In the genomic region with DNA sequence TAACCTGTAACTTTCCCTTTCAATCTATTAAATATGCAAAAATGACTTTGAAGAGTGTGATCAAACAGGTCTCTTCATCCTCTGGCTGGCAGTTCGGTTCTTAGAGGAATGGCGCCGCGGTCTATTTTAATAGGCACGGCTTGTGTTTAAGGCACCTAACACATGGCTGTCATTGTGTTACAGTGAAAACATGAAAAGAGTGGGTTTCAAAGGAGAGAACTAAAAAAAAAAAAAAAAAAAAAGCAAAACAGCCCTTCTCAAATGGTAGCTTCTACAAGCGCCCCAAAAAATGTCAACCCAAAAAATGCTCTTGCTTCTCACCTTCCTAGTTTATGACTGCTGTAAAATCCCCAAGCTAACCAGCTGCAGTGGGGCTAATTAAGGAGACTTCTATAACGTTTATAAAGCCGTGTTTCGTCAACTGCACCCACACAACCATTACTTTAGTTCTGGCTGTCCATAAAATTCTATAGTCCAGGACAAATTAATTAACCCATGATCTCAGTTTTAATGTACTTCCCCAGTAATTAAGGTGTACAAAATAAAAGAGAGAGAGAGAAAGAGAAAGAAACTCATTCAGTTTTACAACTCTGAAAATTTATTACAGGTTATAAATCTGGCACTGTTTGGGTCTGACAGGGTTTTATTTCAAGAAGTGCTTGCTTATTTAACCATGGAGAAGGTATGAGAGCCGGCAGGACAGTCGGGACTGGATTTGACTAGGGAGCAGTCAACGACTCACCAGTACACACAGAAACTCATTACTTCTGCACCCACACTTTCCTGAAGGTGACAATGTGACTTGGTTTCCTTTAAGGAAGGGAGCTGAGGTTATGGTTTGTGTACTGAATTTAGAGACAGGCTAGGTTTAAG, we compare ENCODE assay signal across 15 mouse cellular contexts. TPM values are rescaled to one million over a fixed set of nuclear protein-coding genes. Genes with fewer than 3 reads are reported as not detected.
DNase-seq lines count a peak whose midpoint lies in the region; ATAC-seq and TF ChIP-seq lines count a peak whose summit lies in the region.
"Had no signal": no experiment of that assay in that cellular context is flagged by ENCODE, and none has a peak within 500 bp of the region (broad histone marks: within the 10 kb centered on the region; RNA-seq: fewer than 3 reads in every experiment).

No protein-coding gene starts in this region.

- H3K36me3 ChIP-seq in kidney, embryonic 15.5 days, result peaks cover 27% of the 10 kb centered on the region
- H3K36me3 ChIP-seq in forebrain, embryonic 11.5 days (ENCODE audit: control insufficient read depth, insufficient read depth, low read length), result no peaks in the 10 kb centered on the region
- no peaks in the 10 kb centered on the region; the same call in 1 of the 2 replicates for H3K36me3 ChIP-seq in limb, embryonic 14.5 days (ENCODE audit: control insufficient read depth, insufficient read depth, low read length)
- H3K36me3 ChIP-seq in stomach, postnatal 0 days (ENCODE audit: control insufficient read depth, insufficient read depth, low read length), result no peaks in the 10 kb centered on the region
- H3K36me3 ChIP-seq: G1E had no signal

- no peak for TF ChIP-seq CTCF in stomach, postnatal 0 days (IDR thresholded peaks at IDR 0.05; ENCODE audit: low read depth)

- H3K4me1 ChIP-seq in kidney, embryonic 15.5 days, result peaks cover 36% of the 10 kb centered on the region
- 0 out of 2 replicates have a peak, but pooled peaks cover 2% of the 10 kb centered on the region for H3K4me1 ChIP-seq in forebrain, embryonic 11.5 days (replicated peaks; ENCODE audit: control insufficient read depth, insufficient read depth, low read length)
- H3K4me1 ChIP-seq in limb, embryonic 14.5 days (ENCODE audit: control insufficient read depth, insufficient read depth, low read length), result peaks cover 24% of the 10 kb centered on the region
- H3K4me1 ChIP-seq in stomach, postnatal 0 days (replicated peaks; ENCODE audit: control insufficient read depth, insufficient read depth), result no peaks in the 10 kb centered on the region

- peak overlapping the region; percentile 29 for H3K4me3 ChIP-seq in kidney, embryonic 15.5 days (replicated peaks)
- H3K4me3 ChIP-seq in forebrain, embryonic 11.5 days (ENCODE audit: low read depth, low read length), result no peak overlapping the region
- H3K4me3 ChIP-seq in limb, embryonic 14.5 days (replicated peaks; ENCODE audit: low read length), result no peak overlapping the region
- H3K4me3 ChIP-seq in stomach, postnatal 0 days (ENCODE audit: low read depth, low read length), result no peak overlapping the region

- no peak for TF ChIP-seq EP300 in stomach, postnatal 0 days (optimal IDR thresholded peaks at IDR 0.05)

- ATAC-seq in kidney, embryonic 15.5 days (replicated peaks; ENCODE audit: low FRiP score), result peak; percentile 55; the same call in 1 of the 2 replicates
- peak; percentile 60 for ATAC-seq in forebrain, embryonic 11.5 days (replicated peaks; ENCODE audit: low FRiP score)
- 0 out of 2 replicates have a peak, but pooled peaks have one; percentile 25 for ATAC-seq in limb, embryonic 14.5 days (ENCODE audit: low FRiP score, low read depth)
- no peak for ATAC-seq in stomach, postnatal 0 days (ENCODE audit: low FRiP score, low TSS enrichment)
- ATAC-seq: hindbrain, postnatal 0 days; liver, postnatal 0 days had no signal

- no peaks in the 10 kb centered on the region for H3K9me3 ChIP-seq in kidney, embryonic 15.5 days (replicated peaks)
- H3K9me3 ChIP-seq in forebrain, embryonic 11.5 days (ENCODE audit: control insufficient read depth, low read length), result no peaks in the 10 kb centered on the region
- H3K9me3 ChIP-seq in limb, embryonic 14.5 days (ENCODE audit: control insufficient read depth, low read length), result no peaks in the 10 kb centered on the region
- H3K9me3 ChIP-seq in stomach, postnatal 0 days (ENCODE audit: control insufficient read depth, low read length), result no peaks in the 10 kb centered on the region
- H3K9me3 ChIP-seq: G1E had no signal

- H3K27ac ChIP-seq in kidney, embryonic 15.5 days, result peak overlapping the region; percentile 71
- H3K27ac ChIP-seq in forebrain, embryonic 11.5 days (ENCODE audit: low read depth, low read length), result no peak overlapping the region
- no peak overlapping the region; the same call in 1 of the 2 replicates for H3K27ac ChIP-seq in limb, embryonic 14.5 days (replicated peaks; ENCODE audit: low read depth, low read length)
- H3K27ac ChIP-seq in stomach, postnatal 0 days (replicated peaks), result no peak overlapping the region
- H3K27ac ChIP-seq: hindbrain, postnatal 0 days had no signal

- H3K27me3 ChIP-seq in kidney, embryonic 15.5 days, result no peaks in the 10 kb centered on the region
- no peaks in the 10 kb centered on the region for H3K27me3 ChIP-seq in forebrain, embryonic 11.5 days (ENCODE audit: control insufficient read depth, insufficient read depth, low read length)
- no peaks in the 10 kb centered on the region; the same call in 1 of the 2 replicates for H3K27me3 ChIP-seq in limb, embryonic 14.5 days (ENCODE audit: control insufficient read depth, insufficient read depth, low read length)
- no peaks in the 10 kb centered on the region for H3K27me3 ChIP-seq in stomach, postnatal 0 days (ENCODE audit: control insufficient read depth, insufficient read depth, low read length)

- peak overlapping the region; percentile 56 for H3K4me2 ChIP-seq in kidney, embryonic 15.5 days
- no peak overlapping the region for H3K4me2 ChIP-seq in forebrain, embryonic 11.5 days (ENCODE audit: low read depth, low read length, severe bottlenecking)
- peak overlapping the region; percentile 43 for H3K4me2 ChIP-seq in limb, embryonic 14.5 days (replicated peaks; ENCODE audit: low read depth, low read length, severe bottlenecking)
- H3K4me2 ChIP-seq in stomach, postnatal 0 days (replicated peaks; ENCODE audit: low read depth), result no peak overlapping the region

- H3K9ac ChIP-seq in kidney, embryonic 15.5 days, result no peak overlapping the region
- H3K9ac ChIP-seq in forebrain, embryonic 11.5 days (ENCODE audit: low read length), result no peak overlapping the region
- H3K9ac ChIP-seq in limb, embryonic 14.5 days (ENCODE audit: low read depth, low read length, severe bottlenecking), result no peak overlapping the region
- H3K9ac ChIP-seq in stomach, postnatal 0 days (ENCODE audit: low read length), result no peak overlapping the region
- H3K9ac ChIP-seq: liver, postnatal 0 days had no signal

- no peak for TF ChIP-seq POLR2A in limb, embryonic 14.5 days (IDR thresholded peaks at IDR 0.05; ENCODE audit: borderline replicate concordance, extremely low read depth, insufficient read depth, insufficient read length)

- 21% methylated on average over 12 of the region's 12 CpGs for WGBS in kidney, embryonic 15.5 days
- 66% methylated on average over 12 of the region's 12 CpGs for WGBS in forebrain, embryonic 11.5 days
- 11% methylated on average over 12 of the region's 12 CpGs for WGBS in limb, embryonic 14.5 days
- WGBS in stomach, postnatal 0 days, result 75% methylated on average over 12 of the region's 12 CpGs

- DNase-seq in kidney, postnatal 25 days, result no peak
- no peak for DNase-seq in forebrain, embryonic 11.5 days (ENCODE audit: low spot score)
- DNase-seq in hindlimb bud, embryonic 11.5 days (ENCODE audit: extremely low spot score, low read depth, low spot score), result peak; percentile 91
- peak; percentile 23 for DNase-seq in limb, embryonic 14.5 days (ENCODE audit: low spot score)
- no peak for DNase-seq in stomach, postnatal 0 days (ENCODE audit: low spot score)
- no peak for DNase-seq in T-cell, adult 2 months (ENCODE audit: low spot score)
- DNase-seq in adrenal gland, postnatal 36 days, result no peak
- DNase-seq: adrenal gland, postnatal 25 days; heart, postnatal 14 days; liver, postnatal 0 days; lung, postnatal 4 days; thymus, adult 18-20 months had no signal

RNA-seq across cellular contexts. Expression of gene Bend4, which starts 27.3 kb away (rescaled TPM):
- 6.6 and 7.2 TPM in 2 replicates for polyA plus RNA-seq in kidney, embryonic 15.5 days (2015; fragmentation: Nextera tagmentation; extraction: Ambion mirVana)
- 10.7 and 11.6 TPM in 2 replicates for polyA plus RNA-seq in forebrain, embryonic 11.5 days (2014; fragmentation: Nextera tagmentation; extraction: Ambion mirVana)
- polyA plus RNA-seq in limb, embryonic 14.5 days (2012; rRNA removed), result 2.1 and 2.5 TPM in 2 replicates
- 3.6 and 4.0 TPM in 2 replicates for polyA plus RNA-seq in limb, embryonic 14.5 days (2014; fragmentation: Nextera tagmentation; extraction: Ambion mirVana)
- 0.51 and 0.68 TPM in 2 replicates for polyA plus RNA-seq in stomach, postnatal 0 days (2015; fragmentation: Nextera tagmentation; extraction: Ambion mirVana)
- total RNA-seq in adrenal gland, postnatal 36 days (2021), result 1 to 10 TPM in 1 of 2 experiments, under 1 TPM in 1; 0.56 to 1.1 TPM

Comparison
In these comparisons a context has a peak if more than half of its experiments do, and no peak if none do; other contexts are left out.
1. H3K4me2 ChIP-seq: peak in kidney, embryonic 15.5 days (single experiment) and limb, embryonic 14.5 days (single experiment); none in forebrain, embryonic 11.5 days (single experiment) and stomach, postnatal 0 days (single experiment).
2. DNase-seq: peak in hindlimb bud, embryonic 11.5 days (single experiment) and limb, embryonic 14.5 days (single experiment); none in kidney, postnatal 25 days (0 of 2), forebrain, embryonic 11.5 days (single experiment), stomach, postnatal 0 days (single experiment), T-cell, adult 2 months (single experiment) and adrenal gland, postnatal 36 days (0 of 2).